Mouse (Mus musculus) skeletal muscle tissue, adult 2 months (tissue): Measurements from ENCODE around the gene Ddx27.
A peak's percentile ranks its signal among the peaks of the same experiment; 100 is the strongest.

Experiments used
- DNase-seq: peaks from one replicate; pipeline ENCODE4 v3.0.0-alpha.2; 2012; ENCODE audit warnings: low read depth, low spot score

Ddx27 gene

GRCm38 (mm10) chr2:167028553-167028952 lies 13.6 kb downstream of the Ddx27 start:
- DNase-seq = no peak

GRCm38 (mm10) chr2:167030507-167030906 lies 15.5 kb downstream of the Ddx27 start:
- DNase-seq = no peak

DNA sequence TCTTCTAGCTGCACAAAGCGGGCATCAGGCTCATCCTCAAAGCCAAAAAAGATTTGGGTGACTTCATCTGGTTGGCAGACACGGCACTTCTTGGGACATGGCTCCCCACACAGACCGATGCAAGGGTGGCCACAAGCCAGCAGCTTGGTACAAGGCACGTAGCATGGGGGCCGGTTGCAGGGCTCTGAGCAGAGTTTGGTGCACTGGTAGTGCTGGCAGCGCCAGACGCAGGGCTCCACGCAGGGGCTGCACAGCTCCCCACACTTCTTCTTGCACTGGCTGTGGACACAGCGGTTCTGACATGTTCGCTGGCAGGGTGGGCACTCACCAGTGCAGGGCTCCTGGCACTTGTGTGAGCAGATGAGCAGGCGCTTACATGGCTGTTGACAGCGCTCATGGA lies 22.7 kb downstream of the Ddx27 start:
- no peak for DNase-seq

DNA sequence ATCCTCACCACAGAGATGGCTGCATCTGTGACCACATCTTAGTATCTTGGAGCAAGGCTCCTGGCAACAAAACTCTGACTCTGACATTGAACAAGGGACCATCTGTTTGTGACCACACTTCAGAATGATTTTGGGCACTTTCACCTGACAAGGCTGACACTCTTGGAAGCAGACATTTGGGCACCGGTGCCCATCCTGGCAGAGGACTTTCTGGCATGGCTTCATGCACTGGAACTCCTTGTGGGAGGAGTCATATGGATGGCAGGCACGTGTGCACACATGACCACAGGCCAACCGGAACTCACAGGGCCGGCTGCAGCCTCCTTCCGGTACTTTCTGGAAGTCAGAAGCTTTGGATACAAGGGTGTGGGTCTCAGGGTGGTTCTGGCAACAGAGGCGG lies 23.3 kb downstream of the Ddx27 start:
- no peak for DNase-seq

- no peak for DNase-seq
Observed at GRCm38 (mm10) chr2:167038716-167039115, 23.7 kb downstream of the Ddx27 start.

GRCm38 (mm10) chr2:167039386-167039785 lies 24.4 kb downstream of the Ddx27 start:
- no peak for DNase-seq

- DNase-seq = no peak
Observed at GRCm38 (mm10) chr2:167043400-167044121, 28.6 kb downstream of the Ddx27 start.

DNA sequence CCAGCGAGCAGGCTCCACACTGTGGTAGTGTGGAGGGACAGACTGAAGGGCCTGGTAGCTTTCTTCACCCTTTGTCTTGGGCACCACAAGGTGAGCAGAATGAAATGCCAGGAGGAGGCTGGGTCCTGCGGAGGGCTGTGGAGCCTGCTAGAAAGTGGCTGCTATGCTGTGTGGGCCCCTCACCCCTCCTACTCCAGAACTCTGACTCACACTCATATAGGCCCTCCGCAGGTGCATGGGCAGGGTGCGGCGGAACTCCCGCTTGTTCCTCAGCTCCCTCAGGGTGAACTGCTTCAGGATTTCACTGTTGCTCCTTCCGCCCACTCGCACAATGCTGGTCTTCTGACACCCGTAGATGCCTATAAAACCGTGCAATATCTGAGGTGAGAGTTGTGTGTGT lies 33.2 kb downstream of the Ddx27 start:
- no peak for DNase-seq

DNA sequence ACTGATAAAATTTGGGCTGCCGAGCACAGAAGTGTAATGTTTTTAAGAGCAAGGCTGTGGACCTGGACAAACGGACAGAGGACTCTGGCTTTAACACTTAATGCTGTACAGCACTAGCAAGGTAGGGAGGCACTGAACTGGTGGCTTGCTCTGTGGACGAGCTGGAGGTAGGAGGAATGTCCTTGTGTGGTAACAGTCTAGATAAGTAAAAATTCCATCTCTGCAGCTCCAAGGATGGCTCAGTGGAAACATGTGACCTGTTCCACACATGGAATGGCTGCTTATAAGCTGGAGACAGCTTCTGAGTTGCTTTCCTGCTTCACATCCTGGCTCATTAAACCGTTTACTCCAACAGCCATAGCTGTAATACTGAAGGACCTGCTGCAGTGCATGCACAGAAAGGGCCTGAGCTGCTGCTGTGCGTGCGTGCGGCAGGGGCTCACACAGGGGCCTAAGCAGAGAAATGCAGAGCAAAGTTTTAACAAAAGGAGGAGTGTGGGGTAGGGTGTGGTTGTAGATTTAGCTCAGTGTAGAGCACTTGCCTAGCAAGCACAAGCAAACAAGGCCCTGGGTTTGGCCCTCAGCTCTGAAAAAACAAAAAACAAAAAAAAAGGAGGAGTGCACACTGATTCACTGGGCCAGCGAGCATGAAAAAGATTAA lies 33.8 kb downstream of the Ddx27 start:
- DNase-seq = no peak

DNA sequence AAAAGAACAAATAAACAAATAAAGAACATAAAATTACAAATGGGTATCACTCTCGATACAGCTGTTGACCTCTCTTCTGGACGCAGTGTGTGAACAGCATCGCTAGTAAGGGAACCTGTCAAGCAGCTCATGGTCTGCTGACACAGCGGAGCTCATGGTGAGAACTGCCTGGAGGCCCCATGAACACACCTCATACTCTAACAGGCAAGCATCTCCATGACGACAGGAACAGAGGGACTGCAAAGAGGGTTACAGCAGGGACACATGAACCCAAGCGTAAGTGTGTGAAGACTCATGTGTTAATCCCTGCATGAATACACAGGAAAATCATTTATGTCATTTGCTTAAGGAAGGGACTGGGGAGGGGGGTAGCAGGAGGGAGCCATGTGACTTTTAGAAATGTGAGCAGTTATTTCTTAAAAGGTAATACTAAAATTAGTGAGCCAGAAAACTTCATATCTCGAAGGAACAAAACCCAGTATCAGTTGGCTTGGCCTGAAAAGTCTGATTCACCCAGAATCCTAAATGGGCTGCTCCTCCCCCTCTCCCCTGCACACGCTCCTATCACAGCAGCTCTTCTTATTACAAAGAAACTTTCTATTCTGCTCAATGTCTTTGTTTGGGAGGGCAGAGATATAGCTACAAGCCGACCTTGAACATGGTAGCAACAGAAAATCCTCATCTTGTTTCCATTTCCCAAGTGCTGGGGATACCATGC lies 38.3 kb downstream of the Ddx27 start:
- DNase-seq = no peak

DNA sequence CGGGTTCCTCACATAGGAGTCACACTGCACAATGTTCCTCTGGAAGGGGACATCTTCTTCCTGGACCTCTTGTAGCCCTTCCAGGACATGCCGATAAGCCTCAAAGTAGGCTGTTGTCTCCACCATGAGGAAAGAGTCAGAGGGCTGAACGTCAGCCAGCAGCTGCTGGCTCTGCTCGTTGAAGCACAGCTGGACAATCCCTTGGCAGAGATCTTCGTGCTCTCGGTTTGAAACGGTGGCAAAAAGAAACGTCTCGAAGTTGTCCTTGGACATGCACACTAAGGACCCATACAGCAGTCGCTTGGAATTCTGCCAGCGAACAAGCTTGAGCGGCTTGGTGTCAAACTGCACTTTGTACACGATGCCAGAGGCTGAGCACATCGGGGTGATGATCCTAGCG lies 40.4 kb downstream of the Ddx27 start:
- peak; percentile 73 for DNase-seq

- no peak for DNase-seq
Observed at GRCm38 (mm10) chr2:167056210-167056941, 41.4 kb downstream of the Ddx27 start.

DNA sequence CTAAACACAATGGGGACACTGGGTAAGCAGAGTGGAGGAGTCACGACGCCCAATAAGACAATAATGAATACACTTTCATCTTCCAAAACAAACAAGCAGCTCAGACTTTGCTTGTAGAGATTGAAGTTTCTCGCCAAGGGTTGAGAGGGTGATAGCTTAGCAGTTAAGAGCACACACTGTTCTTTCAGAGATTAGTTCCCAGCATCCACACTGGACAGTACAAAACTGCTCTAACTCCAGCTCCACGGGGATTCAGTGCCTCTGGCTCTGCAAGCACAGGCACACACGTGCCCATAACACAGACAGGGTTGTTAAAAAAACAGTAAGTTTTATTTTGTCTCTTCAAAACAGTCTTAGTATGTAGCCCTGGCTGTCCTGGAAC lies 41.9 kb downstream of the Ddx27 start:
- DNase-seq = no peak

GRCm38 (mm10) chr2:167058201-167058600 lies 43.2 kb downstream of the Ddx27 start:
- no peak for DNase-seq

DNA sequence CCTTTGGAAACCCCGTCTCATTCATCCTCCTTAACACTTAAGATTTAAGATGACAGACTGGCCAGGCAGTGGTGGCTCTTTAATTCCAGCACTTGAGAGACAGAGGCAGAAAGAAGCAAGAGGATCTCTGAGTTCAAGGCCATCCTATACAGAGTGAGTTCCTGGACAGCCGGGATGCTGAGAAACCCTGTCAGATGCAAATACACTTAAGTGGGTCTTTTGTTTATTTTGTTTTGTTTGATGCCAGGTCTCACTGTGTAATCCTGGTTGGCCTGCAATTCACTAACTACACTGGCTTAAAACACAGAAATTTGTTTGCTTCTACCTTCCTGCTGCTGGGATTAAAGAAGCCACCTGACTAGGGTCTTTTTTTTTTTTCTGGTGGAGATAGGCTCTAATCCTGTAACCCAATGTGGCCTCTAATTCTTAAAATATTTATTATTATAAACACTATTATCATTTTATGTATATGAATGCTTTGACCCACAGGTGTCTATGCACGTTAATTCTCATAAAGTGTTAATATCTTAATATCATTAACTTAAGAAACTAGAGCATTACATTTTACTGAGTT lies 43.9 kb downstream of the Ddx27 start:
- no peak for DNase-seq

DNA sequence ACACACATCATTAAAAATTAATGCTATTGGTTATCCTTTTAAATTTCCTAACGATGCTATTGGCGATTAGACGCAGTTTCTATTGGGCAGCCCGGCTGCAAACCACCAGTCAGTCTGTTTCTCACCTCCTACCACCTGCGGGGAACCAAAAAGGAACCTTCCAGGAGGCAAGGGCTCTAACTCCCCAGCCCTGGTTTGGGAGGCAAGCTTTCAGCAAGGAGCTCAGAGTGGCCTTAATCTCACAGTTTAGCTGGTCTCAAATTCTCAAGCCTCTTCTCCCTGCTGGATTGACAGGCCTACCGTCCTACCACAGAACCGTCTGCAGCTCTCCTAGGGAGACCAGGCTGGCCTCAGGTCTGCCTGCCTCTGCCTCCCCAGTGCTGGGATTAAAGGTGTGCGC lies 44.5 kb downstream of the Ddx27 start:
- no peak for DNase-seq

GRCm38 (mm10) chr2:167059960-167060359 lies 45.0 kb downstream of the Ddx27 start:
- DNase-seq = no peak

- no peak for DNase-seq
Observed at GRCm38 (mm10) chr2:167060360-167060759, 45.4 kb downstream of the Ddx27 start.

GRCm38 (mm10) chr2:167060761-167061160 lies 45.8 kb downstream of the Ddx27 start:
- no peak for DNase-seq

- no peak for DNase-seq
Observed at GRCm38 (mm10) chr2:167061381-167062034, 46.5 kb downstream of the Ddx27 start.

DNA sequence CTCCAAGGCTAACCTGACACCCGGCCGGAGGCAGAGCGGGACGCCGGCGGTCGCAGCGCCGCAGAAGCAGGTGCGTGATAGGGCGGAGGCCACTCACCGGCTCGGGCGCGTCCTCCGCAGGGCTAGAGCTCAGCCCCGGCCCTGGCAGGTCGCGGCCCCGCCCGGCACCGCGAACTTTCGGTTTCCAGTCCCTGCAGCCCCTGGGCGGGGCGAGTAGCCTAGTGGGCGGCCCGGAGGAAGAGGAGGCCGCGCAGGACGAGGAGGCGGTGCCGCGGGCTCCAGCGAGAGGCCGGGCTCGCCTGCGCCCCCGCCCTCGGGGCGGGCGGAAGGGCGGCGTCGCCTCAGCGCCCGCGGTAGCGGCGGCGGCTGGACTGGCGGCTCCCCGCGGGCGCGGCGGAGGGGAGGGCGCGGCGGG lies 47.5 kb downstream of the Ddx27 start:
- peak; percentile 95 for DNase-seq
